Mouse (Mus musculus) retina, postnatal 1 day (tissue): ENCODE data around the gene Olfr172.

Source experiments
- DNase-seq: peaks from one replicate; pipeline ENCODE4 v3.0.0-alpha.2; 2012

The Olfr172 gene

GRCm38 (mm10) chr16:58763076-58763475 is at the start of gene Olfr172:
Olfr172 (minus strand) TSS chr16:58763176.
- no peak for DNase-seq

DNA sequence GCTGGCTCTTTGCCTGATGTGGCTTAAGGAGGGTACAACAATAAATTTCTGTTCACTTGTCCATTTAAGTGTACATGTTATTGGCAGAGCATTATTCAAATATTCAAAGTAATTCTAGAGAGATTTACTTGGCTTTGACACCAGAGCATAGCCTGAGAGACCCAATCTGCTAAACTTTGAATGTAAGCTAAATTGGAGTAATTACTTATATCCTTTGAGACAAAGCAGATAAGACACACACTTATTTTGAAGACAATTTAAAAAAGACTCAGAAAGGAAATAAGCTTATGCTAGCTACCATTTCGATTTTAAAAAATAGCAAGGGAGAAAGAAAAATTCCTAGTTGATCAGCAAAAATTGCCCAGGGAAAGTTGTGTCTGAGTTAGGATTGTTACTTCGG is 37.2 kb upstream of the Olfr172 start, which contains the start of gene Olfr173:
Gene Olfr173 (minus strand): TSS at position 101 of the 400 bp plus-strand sequence.
- no peak for DNase-seq

DNA sequence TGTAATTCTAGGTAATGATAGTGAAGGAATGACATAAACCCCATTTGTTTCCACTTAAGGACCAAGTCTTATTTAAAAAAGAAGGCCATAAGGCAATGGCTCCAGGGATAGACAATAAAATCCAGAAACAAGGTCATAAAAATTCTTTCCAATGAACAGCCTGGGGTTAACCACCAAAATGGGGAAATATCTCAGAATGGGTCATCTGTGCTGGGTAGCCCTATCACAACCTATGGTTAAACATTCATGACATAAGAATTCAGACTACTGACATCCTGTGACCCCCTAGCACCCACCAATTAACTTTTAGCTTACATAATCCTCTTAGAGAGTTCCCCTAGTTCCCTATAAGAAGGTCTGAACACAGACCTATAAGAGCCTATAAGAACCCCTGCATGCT is 6.8 kb downstream of the Olfr172 start:
- no peak for DNase-seq

- peak; percentile 17 for DNase-seq
Observed at GRCm38 (mm10) chr16:58751314-58751713, 11.7 kb downstream of the Olfr172 start.

- DNase-seq, result no peak
Observed at GRCm38 (mm10) chr16:58746715-58747114, 16.3 kb downstream of the Olfr172 start.

DNA sequence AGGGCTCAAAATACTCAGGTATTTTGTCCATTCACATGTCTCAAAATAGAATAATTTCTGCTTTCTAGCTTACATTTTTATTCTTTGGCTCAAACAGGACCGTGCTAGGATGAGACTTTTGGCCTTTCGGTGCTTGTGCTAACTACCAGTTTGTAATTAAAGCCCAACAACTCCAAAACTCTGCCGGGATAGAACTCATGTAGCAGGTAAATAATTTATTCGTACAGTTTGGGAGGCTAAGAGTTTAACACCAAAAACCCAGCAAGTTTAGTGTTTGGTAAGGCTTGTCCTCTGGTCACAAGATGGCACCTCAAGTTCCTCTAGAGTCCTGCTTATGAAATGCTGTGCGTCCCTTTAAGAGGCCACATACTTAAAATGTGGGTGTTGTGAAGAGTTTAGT is 22.2 kb downstream of the Olfr172 start:
- DNase-seq, result no peak

DNA sequence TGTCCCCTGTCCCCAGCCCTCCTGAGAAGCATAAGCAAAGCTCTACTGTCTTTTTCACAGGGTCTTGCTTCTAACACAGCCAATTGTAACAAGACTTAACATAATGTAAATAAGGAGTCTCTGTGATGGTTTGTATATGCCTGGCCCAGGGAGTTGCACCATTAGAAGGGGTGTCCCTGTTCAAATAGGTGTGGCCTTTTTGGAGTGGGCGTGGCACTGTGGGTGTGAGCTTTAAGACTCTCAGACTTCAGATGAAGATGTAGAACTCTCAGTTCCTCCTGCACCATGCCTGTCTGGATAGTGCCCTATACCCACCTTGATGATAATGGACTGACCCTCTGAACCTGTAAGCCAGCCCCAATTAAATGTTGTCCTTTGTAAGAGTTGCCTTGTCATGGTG is 24.2 kb downstream of the Olfr172 start:
- no peak for DNase-seq

GRCm38 (mm10) chr16:58738205-58738604 is 24.8 kb downstream of the Olfr172 start:
- DNase-seq, result no peak

DNA sequence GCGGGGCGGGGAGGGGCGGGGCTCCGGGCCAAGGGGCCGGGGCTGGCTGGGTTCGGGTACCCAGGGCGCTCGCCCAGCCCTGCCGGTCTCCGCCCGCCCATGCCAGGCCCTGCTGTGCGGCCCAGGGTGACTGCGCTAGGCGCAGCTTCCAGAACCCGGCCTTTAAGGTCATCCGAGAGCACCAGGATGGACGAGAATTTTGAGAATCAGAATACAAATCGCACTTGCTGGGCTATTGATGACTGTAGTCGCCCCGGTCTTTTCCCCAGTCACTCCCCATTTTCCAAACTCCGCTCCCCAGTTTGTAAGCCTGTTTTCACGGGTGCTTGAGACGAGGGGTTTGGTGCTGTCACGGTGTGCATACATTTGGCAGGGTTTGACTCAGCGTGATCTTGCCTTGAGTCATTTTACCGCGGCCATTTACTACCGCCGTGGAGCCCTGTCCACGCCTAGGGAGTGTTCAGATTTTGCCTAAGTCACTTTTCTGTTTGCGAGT is 34.8 kb downstream of the Olfr172 start:
- no peak for DNase-seq

- DNase-seq, result peak; percentile 98
Observed at GRCm38 (mm10) chr16:58727477-58728131, 35.4 kb downstream of the Olfr172 start, which contains the start of gene Cldnd1. Cldnd1 (plus strand) TSS chr16:58727910.

DNA sequence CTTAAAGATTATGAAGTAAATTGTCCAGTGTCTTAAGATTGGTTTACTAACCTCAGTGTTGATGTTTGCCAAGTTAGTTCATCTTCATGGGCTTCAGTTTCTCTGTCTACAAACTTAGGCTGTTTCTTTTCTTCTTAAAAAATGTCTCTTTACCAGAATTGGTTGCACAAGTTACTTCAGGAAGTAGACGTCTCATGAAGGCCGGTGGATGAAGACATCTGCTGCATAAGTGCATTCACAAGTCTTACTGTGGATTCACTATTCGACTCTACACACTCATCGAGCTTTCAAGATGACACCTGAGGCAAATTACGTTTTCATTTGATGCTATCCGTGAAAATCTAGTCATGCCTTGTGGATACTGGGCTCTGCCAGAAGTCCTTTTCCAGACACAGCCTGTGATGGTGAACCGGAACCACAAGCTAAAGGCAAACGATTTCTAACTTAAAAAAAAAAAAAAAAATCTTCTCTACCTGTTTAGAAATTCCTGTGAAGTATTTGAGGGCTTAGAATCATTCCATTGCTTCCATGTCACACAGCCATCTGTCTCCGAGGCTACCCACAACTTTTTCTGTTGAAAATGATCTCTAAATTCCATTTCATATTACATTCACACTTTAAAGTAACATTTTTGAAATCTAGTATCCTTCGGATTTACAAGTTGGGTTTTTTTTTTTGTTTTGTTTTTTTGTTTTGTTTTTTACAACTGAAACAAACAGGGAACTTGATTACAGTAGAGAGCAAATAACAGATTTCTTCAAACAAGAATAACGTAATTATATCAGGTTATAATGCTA is 36.1 kb downstream of the Olfr172 start:
- DNase-seq, result no peak

DNA sequence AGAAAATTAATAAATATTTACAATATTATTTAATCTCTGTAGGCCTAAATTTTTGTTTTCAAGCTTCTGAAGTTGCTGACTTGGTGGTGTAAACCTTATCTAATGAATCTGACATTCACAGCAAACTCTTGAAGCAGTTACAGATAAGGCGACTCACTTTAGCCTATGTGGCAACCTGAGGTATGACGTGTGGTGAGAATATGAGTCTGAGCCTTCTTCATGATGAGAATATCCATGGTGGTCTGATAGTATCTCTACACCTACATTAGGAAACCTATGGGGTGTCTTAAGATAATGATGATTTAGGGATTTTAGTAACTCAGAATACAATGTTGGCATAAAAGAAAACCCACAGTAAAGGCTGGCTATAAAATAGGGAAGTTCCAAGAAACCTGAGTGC is 40.7 kb downstream of the Olfr172 start:
- no peak for DNase-seq

- DNase-seq, result no peak
Observed at GRCm38 (mm10) chr16:58718666-58719120, 44.3 kb downstream of the Olfr172 start, which contains the start of gene Gpr15. Gpr15 (minus strand) TSS chr16:58719070.

- DNase-seq, result no peak
Observed at GRCm38 (mm10) chr16:58715018-58715417, 48.0 kb downstream of the Olfr172 start.

- DNase-seq, result no peak
Observed at GRCm38 (mm10) chr16:58713128-58713527, 49.8 kb downstream of the Olfr172 start.

GRCm38 (mm10) chr16:58712221-58712620 is 50.8 kb downstream of the Olfr172 start:
- no peak for DNase-seq
